Mouse (Mus musculus) frontal cortex, postnatal 36 days (tissue): ENCODE results near the gene Tnfrsf1a.

ENCODE experiments used
- DNase-seq, 2 experiments: peaks; one replicate each; pipeline ENCODE4 v3.0.0; 2022; ENCODE audit warnings: low spot score in 2 of 2

The Tnfrsf1a gene

GRCm38 (mm10) chr6:125323547-125323946 is 25.6 kb upstream of the Tnfrsf1a start:
- no peak for DNase-seq

DNA sequence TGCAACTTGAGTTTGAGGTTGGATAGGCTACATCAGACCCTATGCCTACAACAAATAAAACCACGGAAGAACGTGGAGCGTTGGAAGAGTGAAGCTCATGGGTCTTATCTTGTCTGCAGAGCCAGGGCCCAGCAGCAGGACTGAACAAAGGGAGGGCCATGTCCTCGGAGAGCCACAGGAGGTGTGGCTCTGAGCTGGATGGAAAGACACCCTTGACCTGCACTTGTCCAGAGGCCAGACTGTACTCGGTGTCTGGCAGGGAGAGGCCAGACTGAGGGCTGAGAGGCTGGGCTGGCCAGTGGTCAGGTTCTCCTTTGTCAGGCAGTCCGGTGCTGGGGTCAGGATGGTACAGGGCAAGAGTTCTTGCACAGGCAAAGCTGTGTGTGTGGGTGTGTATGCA is 23.8 kb upstream of the Tnfrsf1a start:
- no peak for DNase-seq

DNA sequence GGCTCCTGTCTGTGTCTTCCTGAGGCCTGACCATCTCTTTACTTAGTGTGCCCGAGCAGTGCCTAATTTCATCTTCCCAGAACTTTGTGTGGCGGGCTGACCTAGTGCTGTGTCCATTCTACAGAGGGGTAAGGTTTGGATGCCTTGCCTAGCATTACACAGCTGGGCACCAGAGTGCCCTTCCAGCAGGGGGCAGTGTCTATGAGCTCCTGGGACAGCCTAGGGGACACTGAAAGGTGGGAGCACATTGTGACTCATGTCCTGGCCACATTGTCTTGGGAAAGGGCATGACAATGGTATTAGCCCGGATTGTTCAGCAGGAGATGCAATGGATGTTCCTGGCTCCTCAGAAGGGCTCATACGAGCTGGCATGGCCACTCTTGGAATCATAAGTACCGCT is 20.9 kb upstream of the Tnfrsf1a start:
- DNase-seq, result no peak

DNA sequence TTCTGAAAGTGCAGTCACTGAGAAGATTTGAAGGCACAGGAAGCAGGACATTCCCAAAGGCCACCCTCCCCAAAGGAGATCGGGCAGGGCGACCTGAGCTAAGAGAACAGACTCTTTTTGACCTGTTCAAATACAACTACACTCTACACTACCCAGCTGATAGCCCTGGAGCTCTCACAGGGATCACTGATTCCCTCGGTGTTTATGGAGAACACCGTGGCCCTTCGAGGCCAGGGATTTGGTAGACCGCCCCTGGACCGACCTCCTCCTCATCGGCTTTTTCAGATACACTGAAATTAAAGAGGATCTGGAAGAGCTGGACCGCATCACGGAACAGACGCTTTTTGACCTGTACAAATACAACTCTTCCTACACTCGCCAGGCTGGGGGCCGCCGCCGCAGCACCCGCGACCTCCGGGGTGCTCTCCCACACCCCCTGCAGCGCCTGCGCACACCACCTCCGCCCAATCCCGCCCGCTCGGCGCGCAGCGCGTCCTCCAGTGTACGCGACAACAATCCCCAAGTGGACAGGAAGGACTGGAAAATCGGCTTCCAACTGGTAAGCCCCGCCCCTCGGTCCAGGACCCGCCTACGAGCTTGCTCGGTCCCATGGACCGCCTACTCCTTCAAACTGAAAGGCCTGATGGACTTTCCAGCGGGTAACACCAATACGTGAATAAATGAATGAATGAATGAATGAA is 18.4 kb upstream of the Tnfrsf1a start:
- peak; percentile 57 to 62 for DNase-seq

GRCm38 (mm10) chr6:125333112-125333899 is 15.9 kb upstream of the Tnfrsf1a start:
- DNase-seq, result no peak

DNA sequence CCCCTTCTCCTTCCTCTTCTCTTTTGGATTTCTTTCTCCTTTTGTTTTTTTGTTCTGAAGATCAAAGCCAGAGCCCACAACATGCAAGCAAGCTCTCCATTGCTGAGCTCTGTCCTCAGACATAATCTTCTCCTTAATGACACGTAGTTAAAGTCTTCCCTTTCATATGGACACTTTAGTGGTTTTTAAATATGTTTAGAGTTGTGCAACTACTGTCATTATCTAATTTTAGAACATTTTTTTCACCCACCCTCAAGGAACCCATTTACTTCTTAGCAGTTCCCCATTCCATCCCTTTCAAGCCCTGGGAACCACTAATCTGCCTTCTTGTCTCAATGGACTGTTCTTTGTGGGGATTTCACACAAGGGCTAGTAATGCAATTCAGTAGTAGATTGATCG is 14.8 kb upstream of the Tnfrsf1a start:
- no peak for DNase-seq

- DNase-seq, result no peak
Observed at GRCm38 (mm10) chr6:125338791-125339660, 10.1 kb upstream of the Tnfrsf1a start.

DNA sequence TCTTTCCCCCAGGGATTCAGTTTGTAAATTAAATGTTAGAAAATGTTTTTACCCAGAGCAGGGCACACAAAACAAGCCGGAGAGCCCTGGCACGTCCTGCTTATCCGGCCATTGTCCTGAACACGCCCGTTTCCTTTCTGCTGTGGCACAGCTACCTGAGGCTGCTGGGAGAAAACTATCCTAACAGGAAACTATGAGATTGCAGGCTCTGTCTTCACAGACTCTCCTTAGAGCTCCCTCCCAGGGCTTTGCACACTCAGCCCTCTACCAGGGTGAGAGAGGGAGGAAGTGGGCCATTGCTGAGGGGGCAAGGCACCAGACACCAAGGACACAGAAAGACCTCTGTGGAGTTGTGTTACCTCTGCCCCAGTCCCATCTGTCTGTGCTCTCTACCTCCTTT is 8.9 kb upstream of the Tnfrsf1a start:
- DNase-seq, result no peak

- DNase-seq, result no peak
Observed at GRCm38 (mm10) chr6:125342198-125342597, 7.0 kb upstream of the Tnfrsf1a start.

DNA sequence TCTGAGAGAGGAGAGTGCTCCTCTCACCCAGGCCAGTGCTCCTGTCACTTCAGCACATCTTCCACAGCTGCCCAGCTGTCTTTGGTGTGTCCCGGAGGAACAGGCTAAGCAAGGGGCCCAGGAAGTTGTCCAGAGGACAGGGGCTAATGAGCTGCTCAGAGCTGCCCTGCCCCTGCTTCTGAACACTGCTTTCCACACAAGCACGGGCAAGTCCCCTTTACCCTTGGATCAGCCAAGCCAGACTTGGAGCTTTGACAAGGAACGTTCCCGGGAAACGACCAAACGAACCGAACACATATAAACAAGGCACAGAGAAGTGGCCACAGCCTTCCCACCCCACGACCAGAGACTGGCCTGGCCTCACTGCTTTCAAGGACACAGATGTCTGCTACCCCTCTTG is 5.1 kb upstream of the Tnfrsf1a start:
- no peak for DNase-seq

GRCm38 (mm10) chr6:125344866-125345265 is 4.3 kb upstream of the Tnfrsf1a start:
- no peak for DNase-seq

DNA sequence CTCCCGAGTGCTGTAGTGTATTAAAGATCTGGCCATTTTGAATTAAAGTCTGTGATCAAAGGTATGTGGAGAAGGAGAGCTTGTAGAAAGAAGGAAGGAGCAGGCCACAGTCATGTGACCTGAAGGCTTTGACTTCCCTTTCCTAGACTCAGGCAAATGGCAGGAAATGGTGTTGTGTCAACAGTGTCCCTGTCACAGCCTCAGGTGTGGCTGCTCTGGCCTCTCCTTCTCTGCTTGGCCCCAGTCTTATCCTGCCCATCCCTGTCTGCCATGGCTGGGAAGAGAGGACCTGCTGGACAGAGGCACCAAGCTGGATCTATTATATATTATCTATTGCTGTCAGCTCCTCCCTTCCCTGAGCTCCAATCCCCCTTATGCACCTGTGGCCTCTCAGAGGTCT is 3.5 kb upstream of the Tnfrsf1a start:
- DNase-seq, result no peak

GRCm38 (mm10) chr6:125346029-125346428 is 3.1 kb upstream of the Tnfrsf1a start:
- DNase-seq, result no peak

- no peak for DNase-seq
Observed at GRCm38 (mm10) chr6:125349575-125350230, 541 bp downstream of the Tnfrsf1a start.

GRCm38 (mm10) chr6:125350231-125350994 is 1.3 kb downstream of the Tnfrsf1a start:
- no peak for DNase-seq

DNA sequence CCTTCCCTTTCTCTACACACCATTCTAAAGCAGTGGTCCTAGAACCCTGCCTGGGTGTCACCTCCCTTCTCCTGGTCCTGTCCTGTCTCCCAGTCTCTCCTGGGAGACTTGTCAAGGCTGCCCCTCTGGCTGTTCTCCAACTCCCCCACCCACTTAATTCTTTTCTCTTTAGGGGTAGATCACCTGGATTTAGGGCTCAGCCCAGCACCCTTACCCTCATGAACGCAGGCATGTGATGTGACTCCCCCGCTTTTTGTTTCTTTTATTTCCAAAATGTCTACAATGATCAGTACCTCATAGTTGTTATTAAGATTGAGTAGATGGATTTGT is 1.8 kb downstream of the Tnfrsf1a start:
- no peak for DNase-seq

- DNase-seq, result no peak
Observed at GRCm38 (mm10) chr6:125351368-125352045, 2.3 kb downstream of the Tnfrsf1a start.

DNA sequence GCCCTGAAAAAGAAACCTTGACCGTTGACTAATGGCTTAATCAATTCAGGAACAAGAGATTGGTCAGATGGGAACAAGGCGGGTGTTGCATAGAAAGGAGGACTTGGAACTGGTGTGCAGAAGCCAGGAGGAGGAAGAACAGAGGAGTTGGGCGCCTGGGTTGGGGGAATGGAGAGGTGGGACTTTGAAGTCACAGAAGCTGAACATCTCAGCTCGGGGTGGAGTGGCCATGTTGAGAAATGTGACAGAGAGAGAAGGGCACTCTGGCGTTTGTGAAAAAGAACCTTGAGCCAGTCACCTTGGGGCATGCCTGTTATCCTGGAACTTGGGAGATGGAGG is 2.9 kb downstream of the Tnfrsf1a start:
- no peak for DNase-seq

GRCm38 (mm10) chr6:125352811-125353210 is 3.6 kb downstream of the Tnfrsf1a start:
- DNase-seq, result no peak

GRCm38 (mm10) chr6:125353221-125353620 is 4.1 kb downstream of the Tnfrsf1a start:
- no peak for DNase-seq

- DNase-seq, result no peak
Observed at GRCm38 (mm10) chr6:125353655-125354054, 4.5 kb downstream of the Tnfrsf1a start.
